Comparison of ENCODE assay signal across 28 mouse cellular contexts in genomic region chr7:44625241-44626067, GRCm38 (mm10). TPM values are rescaled to one million over a fixed set of nuclear protein-coding genes. Genes with fewer than 3 reads are reported as not detected.
DNase-seq lines count a peak whose midpoint lies in the region; ATAC-seq lines count a peak whose summit lies in the region.
"Had no signal": no experiment of that assay in that cellular context is flagged by ENCODE, and none has a peak within 500 bp of the region (broad histone marks: within the 10 kb centered on the region; RNA-seq: fewer than 3 reads in every experiment).

No protein-coding gene starts in this region.

- no peak overlapping the region for H3K4me2 ChIP-seq in hindbrain, embryonic 12.5 days (replicated peaks)
- H3K4me2 ChIP-seq: embryonic facial prominence, embryonic 12.5 days; liver, embryonic 15.5 days; lung, embryonic 14.5 days; midbrain, embryonic 15.5 days had no signal

- intact Hi-C loops in left cerebral cortex, postnatal 4 days (cut with DNase I): no loop called here

- WGBS in hindbrain, embryonic 12.5 days: 85% methylated on average over 13 of the region's 13 CpGs

- H3K4me1 ChIP-seq in hindbrain, embryonic 12.5 days: peaks cover 4% of the 10 kb centered on the region; the same call in 1 of the 2 replicates
- H3K4me1 ChIP-seq: embryonic facial prominence, embryonic 12.5 days; liver, embryonic 15.5 days; midbrain, embryonic 15.5 days had no signal

- peak; percentile 70 for DNase-seq in left cerebral cortex, postnatal 4 days
- DNase-seq in left cerebral cortex, adult 9 months (ENCODE audit: low spot score in 2 of 2): no peak
- DNase-seq in cerebellum, adult 8-10 months: peak; percentile 91
- peak; percentile 93 to 95 for DNase-seq in cerebellum, postnatal 25 days
- no peak for DNase-seq in right cerebral cortex, postnatal 25 days
- DNase-seq: adrenal gland, postnatal 36 days; embryo, embryonic 11 days; gastrocnemius, postnatal 36 days; heart, postnatal 14 days; kidney, adult 8-10 months; kidney, postnatal 4 days; layer of hippocampus, postnatal 36 days; liver; lung, embryonic 14.5 days; lung, postnatal 14 days; right cerebral cortex, adult 18-20 months; thymus, adult 2 months; thymus, postnatal 36 days had no signal

- no peak overlapping the region for H3K27ac ChIP-seq in hindbrain, embryonic 12.5 days
- H3K27ac ChIP-seq: embryonic facial prominence, embryonic 12.5 days; kidney, postnatal 0 days; liver, embryonic 15.5 days; midbrain, embryonic 10.5 days; midbrain, embryonic 15.5 days had no signal

- no peak overlapping the region for H3K9ac ChIP-seq in hindbrain, embryonic 12.5 days
- H3K9ac ChIP-seq: embryonic facial prominence, embryonic 12.5 days; liver, embryonic 15.5 days; lung, embryonic 14.5 days; midbrain, embryonic 15.5 days had no signal

- H3K9me3 ChIP-seq in hindbrain, embryonic 12.5 days (replicated peaks): peaks cover 4% of the 10 kb centered on the region; the same call in 1 of the 2 replicates
- H3K9me3 ChIP-seq: embryonic facial prominence, embryonic 12.5 days; liver, embryonic 15.5 days; midbrain, embryonic 10.5 days; midbrain, embryonic 15.5 days had no signal

- no peak for ATAC-seq in hindbrain, embryonic 12.5 days (ENCODE audit: low FRiP score)
- ATAC-seq in megakaryocyte-erythroid progenitor cell, adult 5-6 weeks (replicated peaks; ENCODE audit: low FRiP score, low TSS enrichment, poor library complexity, severe bottlenecking): no peak
- ATAC-seq: forebrain, embryonic 14.5 days; midbrain, embryonic 15.5 days had no signal

- H3K27me3 ChIP-seq in hindbrain, embryonic 12.5 days: peaks cover 10% of the 10 kb centered on the region
- H3K27me3 ChIP-seq: embryonic facial prominence, embryonic 12.5 days; liver, embryonic 15.5 days; midbrain, embryonic 15.5 days had no signal

- no peaks in the 10 kb centered on the region for H3K36me3 ChIP-seq in hindbrain, embryonic 12.5 days
- H3K36me3 ChIP-seq: embryonic facial prominence, embryonic 12.5 days; liver, embryonic 15.5 days; midbrain, embryonic 10.5 days; midbrain, embryonic 15.5 days had no signal

- no peak overlapping the region for H3K4me3 ChIP-seq in hindbrain, embryonic 12.5 days
- H3K4me3 ChIP-seq: embryonic facial prominence, embryonic 12.5 days; liver, embryonic 15.5 days; midbrain, embryonic 10.5 days; midbrain, embryonic 15.5 days had no signal

RNA-seq across cellular contexts. Expression of gene Kcnc3, which starts 35.0 kb away (rescaled TPM):
- 10 to 100 TPM; 31.0 to 33.0 TPM for total RNA-seq in left cerebral cortex, postnatal 4 days (2021)
- polyA plus RNA-seq in hindbrain, embryonic 12.5 days (2016; fragmentation: Nextera tagmentation; extraction: Ambion mirVana): 3.4 and 3.8 TPM in 2 replicates
- total RNA-seq in megakaryocyte-erythroid progenitor cell, adult 5-6 weeks (2014; fragmentation: Nextera tagmentation): 1.9 and 7.9 TPM in 2 replicates
- total RNA-seq in megakaryocyte-erythroid progenitor cell, adult 5-6 weeks (2017): 0.11 TPM in 1 of 2 replicates, not detected in the other
- polyA plus RNA-seq: heart, embryonic 14.5 days had no signal

RNA-seq across cellular contexts. Expression of gene Myh14, which starts 45.2 kb away (rescaled TPM):
- total RNA-seq in left cerebral cortex, postnatal 4 days (2021): 1 to 10 TPM; 3.0 to 5.7 TPM
- polyA plus RNA-seq in hindbrain, embryonic 12.5 days (2016; fragmentation: Nextera tagmentation; extraction: Ambion mirVana): 3.9 and 4.3 TPM in 2 replicates
- total RNA-seq in megakaryocyte-erythroid progenitor cell, adult 5-6 weeks (2014; fragmentation: Nextera tagmentation): not detected in 2 replicates
- total RNA-seq in megakaryocyte-erythroid progenitor cell, adult 5-6 weeks (2017): not detected in 2 replicates
- total RNA-seq: neutrophil, adult 5-6 weeks had no signal

RNA-seq across cellular contexts. Expression of gene Napsa, which starts 53.3 kb away (rescaled TPM):
- total RNA-seq in left cerebral cortex, postnatal 4 days (2021): under 1 TPM in 1 of 2 experiments, not detected in 1; 0.30 TPM
- 0.87 and 1.2 TPM in 2 replicates for polyA plus RNA-seq in hindbrain, embryonic 12.5 days (2016; fragmentation: Nextera tagmentation; extraction: Ambion mirVana)
- 5.3 and 10.3 TPM in 2 replicates for total RNA-seq in megakaryocyte-erythroid progenitor cell, adult 5-6 weeks (2014; fragmentation: Nextera tagmentation)
- 2.0 and 11.0 TPM in 2 replicates for total RNA-seq in megakaryocyte-erythroid progenitor cell, adult 5-6 weeks (2017)

Comparison
In these comparisons a context has a peak if more than half of its experiments do, and no peak if none do; other contexts are left out.
1. DNase-seq: peak in left cerebral cortex, postnatal 4 days (single experiment), cerebellum, adult 8-10 months (single experiment) and cerebellum, postnatal 25 days (2 of 2); none in left cerebral cortex, adult 9 months (0 of 2) and right cerebral cortex, postnatal 25 days (single experiment).